Mouse (Mus musculus): ENCODE measurements at regions not wholly inside any gene's neighbourhood (a gene's known extent, or its start where the extent isn't known, plus 50 kb on each side); places are given as distances from the start of the nearest gene placed in this dataset.

- TF ChIP-seq CTCF (IDR thresholded peaks at IDR 0.05; ENCODE audit: control insufficient read depth, insufficient read depth, insufficient read length) = no peak
- TF ChIP-seq MAX (IDR thresholded peaks at IDR 0.05) = no peak
- no peak for TF ChIP-seq MYOD1 (IDR thresholded peaks at IDR 0.05; ENCODE audit: control insufficient read depth, insufficient read length, low read depth)
- no peak for TF ChIP-seq MYOG (IDR thresholded peaks at IDR 0.05; ENCODE audit: control insufficient read depth, extremely low read depth, insufficient read length)
- TF ChIP-seq FOSL1 (IDR thresholded peaks at IDR 0.05; ENCODE audit: insufficient read depth, low read length, poor library complexity, severe bottlenecking) = no peak
These were observed 231.9 kb downstream of the 4933412E24Rik start for GRCm38 (mm10) chr15:59784556-59784929.

Measured in C2C12 (cell line).